Mouse (Mus musculus) erythroblast, embryonic 14.5 days (primary cell): Measurements from ENCODE around the gene Rftn1.

ENCODE experiments used
- GATA1 ChIP-seq: IDR thresholded peaks from 2 replicates; pipeline ENCODE4 v1.6.1; 2012; ENCODE audit warnings: low read length, inconsistent platforms, mixed read lengths
- TAL1 ChIP-seq: IDR thresholded peaks from 3 replicates; pipeline ENCODE4 v1.6.1; 2012; ENCODE audit warnings: low read length, inconsistent platforms, mixed read lengths

GRCm38 (mm10) chr17:50069897-50070636, 120.4 kb downstream of the Rftn1 start:
- TF ChIP-seq GATA1 = no peak
- TF ChIP-seq TAL1 = no peak
